Mouse (Mus musculus) hindbrain, embryonic 13.5 days (tissue): Measurements from ENCODE around the gene Csf1. TPM values are rescaled to one million over a fixed set of nuclear protein-coding genes. Genes with fewer than 3 reads are reported as not detected.
"Not testable (repeated sequence)": the region's sequence is repeated elsewhere in the genome, so short reads cannot be mapped to it uniquely, and the experiment has no call there.

Experiments
- ATAC-seq: fragments of 200-750 bp; cut with Nextera tagmentation; 2 replicates; pipeline ENCODE4 v1.8.0; 2017; ENCODE audit warnings: moderate TSS enrichment; ENCODE audit not compliant: low FRiP score
- H3K27ac ChIP-seq: fragments of 300-500 bp; sonication (generic); 2 replicates; pipeline ENCODE4 v1.5.1; 2015; ENCODE audit warnings: inconsistent platforms, mild to moderate bottlenecking, moderate library complexity
- H3K27me3 ChIP-seq: fragments of 300-500 bp; sonication (generic); 2 replicates; pipeline ENCODE4 v1.6.1; 2015; ENCODE audit warnings: mild to moderate bottlenecking, inconsistent platforms
- H3K36me3 ChIP-seq: fragments of 300-500 bp; sonication (generic); 2 replicates; pipeline ENCODE4 v1.6.1; 2015; ENCODE audit warnings: mild to moderate bottlenecking, inconsistent platforms
- H3K4me1 ChIP-seq: fragments of 300-500 bp; sonication (generic); replicated peaks from 2 replicates; pipeline ENCODE4 v1.6.1; 2015; ENCODE audit warnings: inconsistent platforms
- H3K4me2 ChIP-seq: fragments of 300-500 bp; sonication (generic); 2 replicates; pipeline ENCODE4 v1.6.1; 2015; ENCODE audit warnings: inconsistent platforms, mild to moderate bottlenecking, moderate library complexity
- H3K4me3 ChIP-seq: fragments of 300-500 bp; sonication (generic); 2 replicates; pipeline ENCODE4 v1.5.1; 2015; ENCODE audit warnings: mild to moderate bottlenecking, inconsistent platforms
- H3K9ac ChIP-seq: fragments of 300-500 bp; sonication (generic); 2 replicates; pipeline ENCODE4 v1.6.1; 2015; ENCODE audit warnings: mild to moderate bottlenecking, inconsistent platforms
- H3K9me3 ChIP-seq: fragments of 300-500 bp; sonication (generic); 2 replicates; pipeline ENCODE4 v1.6.1; 2016; ENCODE audit warnings: inconsistent platforms
- WGBS: fragments of 180-500 bp; shearing (Covaris S2); methylation state at CpG from one replicate; pipeline ENCODE4 v1.1.7; 2015; 5-methylcytosine and 5-hydroxymethylcytosine counted together
- polyA plus RNA-seq: library from polyadenylated mRNA; unstranded; fragments of >200 nt; fragmentation: Nextera tagmentation; extraction: Ambion mirVana; gene quantifications from 2 replicates; pipeline ENCODE4 v1.2.1, GENCODE M21; 2015

Gene Csf1
- polyA plus RNA-seq, 1 experiment from 2014 or later = 6.5 TPM

DNA sequence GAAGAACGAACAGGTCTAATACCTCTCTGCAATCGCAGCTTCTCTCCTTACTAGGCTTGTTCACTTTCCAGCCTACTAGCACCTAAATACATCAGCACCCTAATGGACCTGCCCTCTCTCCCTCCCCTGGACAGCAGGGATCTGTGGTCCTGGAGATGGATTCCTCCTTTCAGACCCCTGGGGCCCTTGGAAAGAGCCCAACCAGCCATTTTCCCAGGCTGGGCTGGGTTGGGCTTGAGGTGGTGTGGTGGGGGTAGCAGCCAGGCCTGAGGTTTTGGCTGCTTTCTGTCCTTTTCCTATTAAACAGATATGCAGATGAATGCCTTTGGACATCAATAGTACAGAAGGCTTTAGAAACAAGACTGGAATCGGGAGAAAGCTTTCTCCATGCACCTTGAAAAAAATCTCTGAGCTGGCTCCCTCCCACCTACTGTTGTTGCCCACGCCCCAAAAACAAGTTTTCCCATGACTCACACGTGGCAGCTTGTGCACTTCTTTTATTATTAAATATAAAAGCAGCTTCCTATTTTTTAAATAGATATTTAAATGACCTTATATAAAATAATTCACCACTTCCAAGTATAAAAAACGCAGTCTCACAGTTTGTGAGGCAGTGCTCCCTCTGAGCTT lies 19.6 kb downstream of the Csf1 start:
- H3K27ac ChIP-seq = peak overlapping the region; percentile 81
- H3K4me3 ChIP-seq = no peak overlapping the region
- peaks cover 29% of the 10 kb centered on the region for H3K4me1 ChIP-seq
- no peaks in the 10 kb centered on the region for H3K27me3 ChIP-seq
- H3K9ac ChIP-seq = no peak overlapping the region; the same call in 1 of the 2 replicates
- no peaks in the 10 kb centered on the region for H3K36me3 ChIP-seq
- no peak overlapping the region for H3K4me2 ChIP-seq
- peak; percentile 89 for ATAC-seq
- H3K9me3 ChIP-seq = no peaks in the 10 kb centered on the region
- 6% methylated on average over 6 of the region's 6 CpGs for WGBS

GRCm38 (mm10) chr3:107739966-107740365 lies 20.3 kb downstream of the Csf1 start:
- Histone ChIP-seq H3K4me2 (no peak overlapping the region), H3K27ac (peak overlapping the region; percentile 81; the same call in 1 of the 2 replicates), H3K4me3 (no peak overlapping the region), H3K9me3 (no peaks in the 10 kb centered on the region), H3K9ac (no peak overlapping the region), H3K36me3 (no peaks in the 10 kb centered on the region), H3K27me3 (no peaks in the 10 kb centered on the region), H3K4me1 (peaks cover 29% of the 10 kb centered on the region)
- 84% methylated on average over 2 of the region's 2 CpGs for WGBS
- ATAC-seq = no peak

DNA sequence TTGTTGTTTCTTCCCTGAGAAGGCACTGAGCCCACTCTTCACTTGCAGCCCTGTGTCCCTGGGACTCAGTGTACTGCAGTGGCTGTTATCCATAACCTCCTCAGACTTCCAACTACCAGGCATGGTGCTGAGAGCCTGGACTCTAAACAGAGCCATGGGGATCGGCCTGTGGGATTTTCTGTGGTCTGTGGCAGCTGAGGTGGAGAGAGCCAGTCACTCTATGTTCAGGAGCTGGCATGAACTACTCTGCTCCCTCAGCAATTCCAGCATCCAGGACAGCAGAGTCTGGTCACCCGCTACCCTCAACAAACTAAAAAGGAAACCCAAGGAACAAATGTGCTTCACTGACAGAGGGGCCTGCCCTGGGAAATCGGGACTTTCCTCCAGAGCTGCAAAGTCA lies 20.8 kb downstream of the Csf1 start:
- 89% methylated on average over 3 of the region's 3 CpGs for WGBS
- peaks cover 29% of the 10 kb centered on the region for H3K4me1 ChIP-seq
- no peak overlapping the region for H3K4me3 ChIP-seq
- H3K9ac ChIP-seq = no peak overlapping the region
- no peaks in the 10 kb centered on the region for H3K36me3 ChIP-seq
- H3K4me2 ChIP-seq = no peak overlapping the region
- no peaks in the 10 kb centered on the region for H3K9me3 ChIP-seq
- H3K27ac ChIP-seq = 0 out of 2 replicates have a peak overlapping the region, but pooled peaks have one; percentile 81
- no peak for ATAC-seq
- H3K27me3 ChIP-seq = no peaks in the 10 kb centered on the region

DNA sequence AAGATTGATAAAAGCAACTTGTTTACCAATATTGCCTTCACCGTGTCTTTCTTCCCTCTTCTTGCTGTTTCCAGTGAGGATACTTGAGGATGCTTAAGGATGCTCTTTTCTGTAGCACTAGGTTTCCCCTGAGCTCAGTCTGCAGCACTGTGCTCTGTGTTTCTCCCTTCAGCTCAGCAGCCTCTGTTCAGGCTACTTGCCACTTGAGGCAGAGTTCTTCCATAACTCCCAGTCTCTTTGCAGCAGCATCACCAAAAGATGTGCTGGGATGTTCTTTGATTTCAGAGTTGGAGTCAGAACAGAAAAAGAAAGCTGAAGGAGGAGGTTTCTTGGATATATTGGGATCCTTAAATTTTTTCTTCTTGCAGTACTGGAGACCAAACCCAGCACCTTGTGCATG lies 21.6 kb downstream of the Csf1 start:
- no peak overlapping the region for H3K27ac ChIP-seq
- no peaks in the 10 kb centered on the region for H3K27me3 ChIP-seq
- H3K36me3 ChIP-seq = no peaks in the 10 kb centered on the region
- no peaks in the 10 kb centered on the region for H3K9me3 ChIP-seq
- H3K4me2 ChIP-seq = no peak overlapping the region
- no peak for ATAC-seq
- WGBS = 82% methylated on average over 1 of the region's 1 CpGs
- H3K4me3 ChIP-seq = no peak overlapping the region
- H3K9ac ChIP-seq = no peak overlapping the region
- H3K4me1 ChIP-seq = peaks cover 29% of the 10 kb centered on the region

DNA sequence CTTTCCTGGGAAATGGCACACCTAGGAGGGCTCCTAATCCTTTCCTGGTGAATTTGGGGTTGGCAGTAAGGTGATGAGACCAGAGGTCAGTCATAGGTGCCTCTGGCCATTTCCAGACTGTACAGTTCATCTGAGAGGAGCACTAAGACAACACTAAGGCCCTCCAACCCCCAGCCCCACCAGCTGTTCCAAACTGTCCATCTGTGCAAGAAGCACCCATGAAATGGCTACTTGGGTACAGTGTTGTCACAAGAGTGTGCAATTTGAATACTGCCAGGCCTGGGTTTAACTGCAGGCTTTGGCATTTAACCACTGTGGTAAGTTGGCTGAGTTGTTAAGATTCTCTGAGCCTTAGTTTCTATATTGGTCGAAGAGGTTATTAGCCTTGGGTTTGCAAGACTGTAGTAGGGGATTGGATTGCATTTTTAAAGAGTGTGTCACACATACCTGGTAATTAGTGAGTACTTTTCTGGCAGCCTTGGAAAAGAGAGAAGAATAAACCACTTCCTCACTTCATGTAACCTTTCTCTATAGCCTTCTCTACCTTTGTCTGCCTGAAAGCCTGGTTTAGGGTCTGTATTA lies 22.6 kb downstream of the Csf1 start:
- no peaks in the 10 kb centered on the region for H3K9me3 ChIP-seq
- peaks cover 29% of the 10 kb centered on the region for H3K4me1 ChIP-seq
- no peaks in the 10 kb centered on the region for H3K27me3 ChIP-seq
- H3K4me3 ChIP-seq = no peak overlapping the region
- H3K27ac ChIP-seq = no peak overlapping the region
- no peak overlapping the region for H3K4me2 ChIP-seq
- no peak overlapping the region for H3K9ac ChIP-seq
- H3K36me3 ChIP-seq = no peaks in the 10 kb centered on the region
- no peak for ATAC-seq
- 89% methylated on average over 1 of the region's 1 CpGs for WGBS

DNA sequence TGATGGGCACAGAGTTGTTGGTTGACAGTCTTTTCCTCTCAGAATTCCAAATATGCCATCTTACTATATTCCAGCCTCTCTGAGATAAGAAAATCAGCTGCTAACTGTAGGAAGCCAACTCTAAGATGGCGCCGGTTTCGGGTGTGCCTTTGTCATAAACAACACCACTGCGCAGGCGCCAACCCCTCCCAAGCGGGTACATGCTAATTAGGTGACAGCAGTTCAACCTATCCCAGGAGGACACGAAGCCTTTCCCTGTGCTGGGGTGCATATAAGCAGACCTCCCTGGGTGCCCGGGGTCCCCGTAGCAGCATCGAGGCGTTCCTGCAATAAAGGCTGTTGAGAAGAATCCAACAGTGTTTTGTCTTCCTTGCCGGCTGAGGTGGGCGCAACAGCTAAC lies 24.6 kb downstream of the Csf1 start:
- WGBS = 91% methylated on average over 13 of the region's 13 CpGs

DNA sequence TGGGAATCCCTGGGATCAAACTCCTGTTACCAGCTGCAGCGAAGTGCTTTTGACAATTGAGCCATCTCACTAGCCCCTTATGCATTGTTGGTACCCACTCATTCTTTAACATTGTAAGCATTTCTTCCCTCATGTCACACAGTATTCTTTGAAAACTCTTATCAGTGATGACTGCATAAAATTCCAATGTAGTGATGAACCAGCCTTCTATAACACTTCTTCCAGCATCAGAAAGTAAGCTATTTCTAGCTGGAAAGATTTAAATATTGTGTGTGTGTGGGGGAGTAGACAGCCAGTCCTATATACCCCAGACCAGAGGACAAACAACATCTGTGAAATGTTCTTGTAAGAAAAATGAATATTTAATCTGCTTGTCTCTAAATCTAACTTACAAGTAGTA lies 26.9 kb downstream of the Csf1 start:
- Histone ChIP-seq H3K27ac (no peak overlapping the region), H3K4me3 (no peak overlapping the region), H3K36me3 (no peaks in the 10 kb centered on the region), H3K4me1 (no peaks in the 10 kb centered on the region), H3K27me3 (no peaks in the 10 kb centered on the region), H3K4me2 (no peak overlapping the region), H3K9me3 (no peaks in the 10 kb centered on the region), H3K9ac (no peak overlapping the region)
- no peak for ATAC-seq
- WGBS = 91% methylated on average over 1 of the region's 1 CpGs

More for the DNA sequence above, 24.6 kb downstream of the Csf1 start:
- not testable (repeated sequence) for H3K9me3 ChIP-seq, H3K27ac ChIP-seq, ATAC-seq, H3K36me3 ChIP-seq, H3K27me3 ChIP-seq, H3K4me3 ChIP-seq, H3K4me2 ChIP-seq, H3K9ac ChIP-seq
- peaks cover 13% of the 10 kb centered on the region for H3K4me1 ChIP-seq

DNA sequence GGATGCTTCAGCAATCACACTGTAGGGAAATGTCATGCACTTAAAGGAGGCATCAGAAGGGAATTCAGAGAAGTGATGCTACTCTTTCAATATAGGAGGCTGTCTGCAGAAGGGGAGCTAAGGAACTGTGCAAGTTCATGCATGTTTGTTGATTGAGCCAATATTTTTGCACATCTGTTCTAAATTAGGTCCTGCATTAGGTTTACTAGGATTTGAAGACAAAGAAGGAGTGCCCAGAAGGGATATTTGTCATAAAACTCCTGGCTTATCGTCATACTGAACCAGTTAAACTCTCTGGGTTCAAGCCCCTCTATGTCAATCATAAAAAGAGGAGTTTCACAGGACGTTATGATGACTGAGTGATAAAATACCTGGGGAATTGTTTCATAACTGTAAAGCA lies 30.0 kb downstream of the Csf1 start:
- WGBS = 74% methylated on average over 2 of the region's 2 CpGs
- H3K4me3 ChIP-seq = no peak overlapping the region
- no peak overlapping the region for H3K4me2 ChIP-seq
- no peaks in the 10 kb centered on the region for H3K36me3 ChIP-seq
- ATAC-seq = no peak
- no peak overlapping the region for H3K9ac ChIP-seq
- H3K27me3 ChIP-seq = no peaks in the 10 kb centered on the region
- no peaks in the 10 kb centered on the region for H3K9me3 ChIP-seq
- no peaks in the 10 kb centered on the region for H3K4me1 ChIP-seq
- H3K27ac ChIP-seq = no peak overlapping the region

DNA sequence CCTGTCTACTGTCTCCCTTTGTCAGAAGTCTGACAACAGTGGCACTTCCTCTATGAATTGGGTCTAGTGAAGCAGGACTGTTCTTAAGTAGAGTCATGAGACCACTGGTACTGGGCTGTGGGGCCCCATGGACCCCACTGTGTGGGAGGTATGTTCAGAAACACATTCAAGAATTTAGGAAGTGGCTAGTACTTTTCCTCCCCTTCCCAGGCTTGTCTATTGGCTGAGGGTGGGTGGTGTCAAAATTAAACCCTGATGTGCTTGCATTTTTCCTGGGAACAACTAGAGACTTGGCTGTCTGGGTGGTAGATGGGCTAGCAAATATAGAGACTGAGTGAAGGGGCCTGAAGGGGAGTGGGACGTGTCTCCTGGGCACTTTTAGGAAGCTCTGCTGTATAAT lies 31.8 kb downstream of the Csf1 start:
- no peak overlapping the region for H3K4me2 ChIP-seq
- no peak overlapping the region for H3K4me3 ChIP-seq
- H3K27ac ChIP-seq = no peak overlapping the region
- H3K9ac ChIP-seq = no peak overlapping the region
- no peaks in the 10 kb centered on the region for H3K4me1 ChIP-seq
- no peaks in the 10 kb centered on the region for H3K27me3 ChIP-seq
- no peaks in the 10 kb centered on the region for H3K36me3 ChIP-seq
- WGBS = 67% methylated on average over 1 of the region's 1 CpGs
- ATAC-seq = no peak
- H3K9me3 ChIP-seq = no peaks in the 10 kb centered on the region

DNA sequence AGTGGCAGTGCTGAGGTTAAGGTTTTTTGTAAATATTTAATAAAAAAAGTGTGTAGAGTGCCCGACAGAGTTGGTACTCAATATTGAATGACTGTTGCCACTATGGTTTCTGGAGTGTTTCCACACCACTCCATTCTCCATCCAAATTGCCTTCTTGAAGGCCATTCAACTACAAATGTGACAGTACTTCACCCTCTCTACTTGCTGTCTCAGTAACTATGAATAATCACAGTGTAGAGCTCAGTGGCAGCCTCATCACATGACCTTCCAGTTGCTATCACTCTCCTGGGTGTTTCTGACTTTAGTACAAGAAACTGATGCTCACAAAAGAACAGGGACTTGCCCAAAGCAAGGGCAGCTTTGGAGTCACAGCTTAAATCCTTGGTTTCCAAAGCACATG lies 44.3 kb downstream of the Csf1 start:
- Histone ChIP-seq H3K4me3 (no peak overlapping the region), H3K27me3 (no peaks in the 10 kb centered on the region), H3K27ac (no peak overlapping the region), H3K4me2 (no peak overlapping the region), H3K36me3 (no peaks in the 10 kb centered on the region), H3K9me3 (no peaks in the 10 kb centered on the region), H3K4me1 (no peaks in the 10 kb centered on the region), H3K9ac (no peak overlapping the region)
- 86% methylated on average over 1 of the region's 1 CpGs for WGBS
- ATAC-seq = no peak

GRCm38 (mm10) chr3:107714276-107714933 lies 45.9 kb downstream of the Csf1 start:
- no peak overlapping the region for H3K27ac ChIP-seq
- no peaks in the 10 kb centered on the region for H3K36me3 ChIP-seq
- no peak for ATAC-seq
- H3K4me1 ChIP-seq = no peaks in the 10 kb centered on the region
- no peak overlapping the region for H3K4me3 ChIP-seq
- no peak overlapping the region for H3K9ac ChIP-seq
- no peaks in the 10 kb centered on the region for H3K9me3 ChIP-seq
- 65% methylated on average over 5 of the region's 5 CpGs for WGBS
- no peaks in the 10 kb centered on the region for H3K27me3 ChIP-seq
- H3K4me2 ChIP-seq = no peak overlapping the region

- Histone ChIP-seq H3K36me3 (no peaks in the 10 kb centered on the region), H3K4me2 (no peak overlapping the region), H3K27me3 (no peaks in the 10 kb centered on the region), H3K9me3 (no peaks in the 10 kb centered on the region), H3K4me1 (no peaks in the 10 kb centered on the region), H3K4me3 (no peak overlapping the region), H3K9ac (no peak overlapping the region), H3K27ac (no peak overlapping the region)
- ATAC-seq = no peak
- 69% methylated on average over 3 of the region's 3 CpGs for WGBS
These were observed 48.2 kb downstream of the Csf1 start for GRCm38 (mm10) chr3:107712081-107712480.

- no peak overlapping the region for H3K4me2 ChIP-seq
- no peaks in the 10 kb centered on the region for H3K27me3 ChIP-seq
- H3K4me3 ChIP-seq = no peak overlapping the region
- ATAC-seq = no peak
- H3K36me3 ChIP-seq = no peaks in the 10 kb centered on the region
- no peaks in the 10 kb centered on the region for H3K9me3 ChIP-seq
- no peak overlapping the region for H3K27ac ChIP-seq
- H3K4me1 ChIP-seq = no peaks in the 10 kb centered on the region
- WGBS = 48% methylated on average over 3 of the region's 3 CpGs
- H3K9ac ChIP-seq = no peak overlapping the region
These were observed 51.1 kb downstream of the Csf1 start for GRCm38 (mm10) chr3:107709156-107709555.
